Mouse (Mus musculus): ENCODE results near the gene Ankmy2. TPM values are rescaled to one million over a fixed set of nuclear protein-coding genes. Genes with fewer than 3 reads are reported as not detected.

Gene Ankmy2
- polyA plus RNA-seq (2014; fragmentation: Nextera tagmentation; extraction: Ambion mirVana): 32.0 and 34.0 TPM in 2 replicates

- peak within 1 kb of the TSS; percentile 79 for H3K27ac ChIP-seq (ENCODE audit: low read depth, low read length)
- no peaks in the 10 kb centered on the region for H3K9me3 ChIP-seq (ENCODE audit: control insufficient read depth, low read length)
- WGBS: under 1% methylated on average over 42 of the region's 42 CpGs
- peak within 1 kb of the TSS; percentile 71 for H3K4me2 ChIP-seq (replicated peaks; ENCODE audit: low read depth, low read length)
- DNase-seq (ENCODE audit: low spot score): peak; percentile 94
- ATAC-seq (ENCODE audit: low FRiP score): peak; percentile 99
- peak within 1 kb of the TSS; percentile 94 for H3K4me3 ChIP-seq (ENCODE audit: low read depth, low read length)
- H3K36me3 ChIP-seq (ENCODE audit: control insufficient read depth, insufficient read depth, low read length): no peaks in the 10 kb centered on the region
- H3K9ac ChIP-seq (ENCODE audit: low read depth, low read length): peak within 1 kb of the TSS; percentile 94
- H3K27me3 ChIP-seq (ENCODE audit: control insufficient read depth, insufficient read depth, low read length): no peaks in the 10 kb centered on the region
- H3K4me1 ChIP-seq (replicated peaks; ENCODE audit: control insufficient read depth, insufficient read depth, low read length): peaks cover 3% of the 10 kb centered on the region; the same call in 1 of the 2 replicates
Observed at GRCm38 (mm10) chr12:36156637-36157303, at the start of gene Ankmy2. Gene Ankmy2 (plus strand): TSS chr12:36157114.

- no peaks in the 10 kb centered on the region for H3K27me3 ChIP-seq (ENCODE audit: control insufficient read depth, insufficient read depth, low read length)
- no peaks in the 10 kb centered on the region for H3K9me3 ChIP-seq (ENCODE audit: control insufficient read depth, low read length)
- no peak overlapping the region for H3K27ac ChIP-seq (ENCODE audit: low read depth, low read length)
- no peak overlapping the region for H3K9ac ChIP-seq (ENCODE audit: low read depth, low read length)
- no peaks in the 10 kb centered on the region for H3K4me1 ChIP-seq (replicated peaks; ENCODE audit: control insufficient read depth, insufficient read depth, low read length)
- no peak overlapping the region for H3K4me2 ChIP-seq (replicated peaks; ENCODE audit: low read depth, low read length)
- ATAC-seq (ENCODE audit: low FRiP score): no peak
- peaks cover 24% of the 10 kb centered on the region for H3K36me3 ChIP-seq (ENCODE audit: control insufficient read depth, insufficient read depth, low read length)
- DNase-seq (ENCODE audit: low spot score): no peak
- 97% methylated on average over 5 of the region's 5 CpGs for WGBS
- no peak overlapping the region for H3K4me3 ChIP-seq (ENCODE audit: low read depth, low read length)
Observed at GRCm38 (mm10) chr12:36108442-36108841, 48.5 kb upstream of the Ankmy2 start.

GRCm38 (mm10) chr12:36110457-36110856 is 46.5 kb upstream of the Ankmy2 start:
- Histone ChIP-seq H3K9me3 (ENCODE audit: control insufficient read depth, low read length) (no peaks in the 10 kb centered on the region), H3K27ac (ENCODE audit: low read depth, low read length) (no peak overlapping the region), H3K9ac (ENCODE audit: low read depth, low read length) (no peak overlapping the region), H3K36me3 (ENCODE audit: control insufficient read depth, insufficient read depth, low read length) (peaks cover 18% of the 10 kb centered on the region), H3K27me3 (ENCODE audit: control insufficient read depth, insufficient read depth, low read length) (no peaks in the 10 kb centered on the region), H3K4me3 (ENCODE audit: low read depth, low read length) (no peak overlapping the region), H3K4me2 (replicated peaks; ENCODE audit: low read depth, low read length) (no peak overlapping the region), H3K4me1 (replicated peaks; ENCODE audit: control insufficient read depth, insufficient read depth, low read length) (no peaks in the 10 kb centered on the region)
- no peak for DNase-seq (ENCODE audit: low spot score)
- ATAC-seq (ENCODE audit: low FRiP score): no peak
- WGBS: 92% methylated on average over 5 of the region's 5 CpGs

DNA sequence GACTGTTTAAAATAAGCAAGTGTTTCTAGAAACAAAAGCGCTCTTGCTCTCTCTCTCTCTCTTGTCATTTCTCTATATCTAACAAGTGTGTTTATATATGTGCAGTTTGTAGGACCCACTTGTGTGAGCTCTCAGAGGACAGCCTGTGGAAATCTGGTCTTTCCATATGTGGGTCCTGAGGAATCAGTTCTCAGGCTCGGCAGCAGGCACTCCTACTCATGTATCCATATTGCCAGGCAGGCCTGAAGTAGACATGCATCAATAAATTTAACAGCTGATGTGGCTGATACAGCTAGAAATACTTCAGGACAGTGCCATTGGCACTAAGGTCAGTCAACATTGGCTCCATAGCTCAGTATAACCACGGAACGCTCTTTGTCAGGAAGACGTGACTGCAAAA is 45.8 kb upstream of the Ankmy2 start:
- WGBS: 92% methylated on average over 5 of the region's 5 CpGs
- Histone ChIP-seq H3K4me2 (replicated peaks; ENCODE audit: low read depth, low read length) (no peak overlapping the region), H3K27me3 (ENCODE audit: control insufficient read depth, insufficient read depth, low read length) (no peaks in the 10 kb centered on the region), H3K4me1 (replicated peaks; ENCODE audit: control insufficient read depth, insufficient read depth, low read length) (no peaks in the 10 kb centered on the region), H3K4me3 (ENCODE audit: low read depth, low read length) (no peak overlapping the region), H3K9ac (ENCODE audit: low read depth, low read length) (no peak overlapping the region), H3K27ac (ENCODE audit: low read depth, low read length) (no peak overlapping the region), H3K36me3 (ENCODE audit: control insufficient read depth, insufficient read depth, low read length) (peaks cover 18% of the 10 kb centered on the region), H3K9me3 (ENCODE audit: control insufficient read depth, low read length) (no peaks in the 10 kb centered on the region)
- DNase-seq (ENCODE audit: low spot score): no peak
- ATAC-seq (ENCODE audit: low FRiP score): no peak

DNA sequence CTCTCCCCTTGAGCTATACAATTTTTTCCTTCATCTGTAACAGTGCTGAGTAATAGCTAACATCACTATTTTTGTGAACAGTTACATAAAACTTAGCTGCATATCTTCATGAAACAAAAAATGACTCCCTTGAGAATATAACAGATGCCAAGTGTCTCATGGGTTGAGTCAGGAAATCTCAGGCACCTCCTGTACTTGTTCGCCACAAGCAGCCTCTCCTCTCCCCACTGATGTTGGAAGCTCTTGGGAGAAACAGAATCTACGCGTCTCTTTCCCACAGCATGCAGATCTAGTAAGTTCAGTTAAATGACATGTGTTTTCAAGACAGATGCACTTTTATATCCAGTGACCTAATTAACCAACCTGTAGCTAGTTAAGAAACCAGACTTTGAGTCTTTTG is 44.8 kb upstream of the Ankmy2 start:
- no peak overlapping the region for H3K4me3 ChIP-seq (ENCODE audit: low read depth, low read length)
- no peaks in the 10 kb centered on the region for H3K27me3 ChIP-seq (ENCODE audit: control insufficient read depth, insufficient read depth, low read length)
- no peak for ATAC-seq (ENCODE audit: low FRiP score)
- H3K36me3 ChIP-seq (ENCODE audit: control insufficient read depth, insufficient read depth, low read length): peaks cover 14% of the 10 kb centered on the region
- H3K4me2 ChIP-seq (replicated peaks; ENCODE audit: low read depth, low read length): no peak overlapping the region
- H3K9ac ChIP-seq (ENCODE audit: low read depth, low read length): no peak overlapping the region
- no peak for DNase-seq (ENCODE audit: low spot score)
- WGBS: 99% methylated on average over 3 of the region's 3 CpGs
- no peak overlapping the region for H3K27ac ChIP-seq (ENCODE audit: low read depth, low read length)
- H3K4me1 ChIP-seq (replicated peaks; ENCODE audit: control insufficient read depth, insufficient read depth, low read length): no peaks in the 10 kb centered on the region
- no peaks in the 10 kb centered on the region for H3K9me3 ChIP-seq (ENCODE audit: control insufficient read depth, low read length)

- H3K9ac ChIP-seq (ENCODE audit: low read depth, low read length): no peak overlapping the region
- DNase-seq (ENCODE audit: low spot score) (no peak), ATAC-seq (ENCODE audit: low FRiP score) (no peak)
- no peak overlapping the region for H3K27ac ChIP-seq (ENCODE audit: low read depth, low read length)
- H3K9me3 ChIP-seq (ENCODE audit: control insufficient read depth, low read length): no peaks in the 10 kb centered on the region
- H3K4me3 ChIP-seq (ENCODE audit: low read depth, low read length): no peak overlapping the region
- no peaks in the 10 kb centered on the region for H3K4me1 ChIP-seq (replicated peaks; ENCODE audit: control insufficient read depth, insufficient read depth, low read length)
- no peaks in the 10 kb centered on the region for H3K27me3 ChIP-seq (ENCODE audit: control insufficient read depth, insufficient read depth, low read length)
- H3K36me3 ChIP-seq (ENCODE audit: control insufficient read depth, insufficient read depth, low read length): peaks cover 8% of the 10 kb centered on the region; the same call in 1 of the 2 replicates
- 95% methylated on average over 6 of the region's 6 CpGs for WGBS
- H3K4me2 ChIP-seq (replicated peaks; ENCODE audit: low read depth, low read length): no peak overlapping the region
Observed at GRCm38 (mm10) chr12:36117161-36117560, 39.8 kb upstream of the Ankmy2 start.

DNA sequence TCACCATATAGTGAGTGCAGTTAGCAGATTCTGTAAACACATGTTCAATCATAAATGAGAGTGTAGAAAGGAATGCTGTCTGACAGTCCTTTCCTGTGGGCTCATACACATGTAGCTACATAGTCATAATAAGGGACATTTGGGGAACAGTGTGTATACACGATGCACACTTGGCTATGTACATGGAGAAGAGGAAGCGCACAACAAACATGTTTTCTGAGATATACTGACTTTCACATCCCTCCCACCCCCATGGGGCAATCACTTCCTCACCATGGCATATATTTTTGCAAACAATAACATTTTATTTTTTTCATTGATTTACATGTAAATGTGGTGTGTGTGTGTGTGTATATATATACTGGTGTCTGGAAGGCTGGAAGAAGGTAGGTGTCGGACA is 37.7 kb upstream of the Ankmy2 start:
- WGBS: 98% methylated on average over 3 of the region's 3 CpGs
- Histone ChIP-seq H3K4me1 (replicated peaks; ENCODE audit: control insufficient read depth, insufficient read depth, low read length) (no peaks in the 10 kb centered on the region), H3K36me3 (ENCODE audit: control insufficient read depth, insufficient read depth, low read length) (peaks cover 8% of the 10 kb centered on the region; the same call in 1 of the 2 replicates), H3K27me3 (ENCODE audit: control insufficient read depth, insufficient read depth, low read length) (no peaks in the 10 kb centered on the region), H3K27ac (ENCODE audit: low read depth, low read length) (no peak overlapping the region), H3K9ac (ENCODE audit: low read depth, low read length) (no peak overlapping the region), H3K9me3 (ENCODE audit: control insufficient read depth, low read length) (no peaks in the 10 kb centered on the region), H3K4me2 (replicated peaks; ENCODE audit: low read depth, low read length) (no peak overlapping the region), H3K4me3 (ENCODE audit: low read depth, low read length) (no peak overlapping the region)
- no peak for ATAC-seq (ENCODE audit: low FRiP score)
- no peak for DNase-seq (ENCODE audit: low spot score)

DNA sequence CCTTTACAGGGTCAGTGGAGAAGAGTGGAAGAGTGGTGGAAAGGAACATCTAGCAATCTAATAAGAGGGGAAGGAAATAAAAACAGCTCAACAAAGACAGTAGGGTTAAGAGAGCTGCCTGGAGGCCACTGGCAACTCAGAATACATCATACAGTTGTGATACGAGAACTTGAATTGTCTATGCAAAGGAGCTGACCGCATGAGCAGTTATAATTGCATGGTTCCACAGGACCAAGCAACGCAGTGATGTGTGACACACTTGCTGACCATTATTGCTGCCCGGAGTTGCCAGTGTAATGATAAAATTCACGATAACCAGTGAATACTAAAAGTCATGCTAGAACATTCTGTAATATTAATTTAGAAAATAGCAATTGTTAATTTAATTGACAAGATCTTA is 30.9 kb upstream of the Ankmy2 start:
- DNase-seq (ENCODE audit: low spot score) (no peak), ATAC-seq (ENCODE audit: low FRiP score) (no peak)
- Histone ChIP-seq H3K9ac (ENCODE audit: low read depth, low read length) (no peak overlapping the region), H3K27me3 (ENCODE audit: control insufficient read depth, insufficient read depth, low read length) (no peaks in the 10 kb centered on the region), H3K4me3 (ENCODE audit: low read depth, low read length) (no peak overlapping the region), H3K9me3 (ENCODE audit: control insufficient read depth, low read length) (no peaks in the 10 kb centered on the region), H3K36me3 (ENCODE audit: control insufficient read depth, insufficient read depth, low read length) (no peaks in the 10 kb centered on the region), H3K27ac (ENCODE audit: low read depth, low read length) (no peak overlapping the region), H3K4me2 (replicated peaks; ENCODE audit: low read depth, low read length) (no peak overlapping the region), H3K4me1 (replicated peaks; ENCODE audit: control insufficient read depth, insufficient read depth, low read length) (no peaks in the 10 kb centered on the region)
- 96% methylated on average over 5 of the region's 5 CpGs for WGBS

- 96% methylated on average over 5 of the region's 5 CpGs for WGBS
Observed at GRCm38 (mm10) chr12:36129826-36130225, 27.1 kb upstream of the Ankmy2 start.

More at GRCm38 (mm10) chr12:36129826-36130225, 27.1 kb upstream of the Ankmy2 start:
- H3K27me3 ChIP-seq (ENCODE audit: control insufficient read depth, insufficient read depth, low read length): no peaks in the 10 kb centered on the region
- no peaks in the 10 kb centered on the region for H3K4me1 ChIP-seq (replicated peaks; ENCODE audit: control insufficient read depth, insufficient read depth, low read length)
- H3K4me2 ChIP-seq (replicated peaks; ENCODE audit: low read depth, low read length): no peak overlapping the region
- ATAC-seq (ENCODE audit: low FRiP score) (no peak), DNase-seq (ENCODE audit: low spot score) (no peak)
- no peaks in the 10 kb centered on the region for H3K36me3 ChIP-seq (ENCODE audit: control insufficient read depth, insufficient read depth, low read length)
- H3K27ac ChIP-seq (ENCODE audit: low read depth, low read length): no peak overlapping the region
- H3K9me3 ChIP-seq (ENCODE audit: control insufficient read depth, low read length): no peaks in the 10 kb centered on the region
- no peak overlapping the region for H3K4me3 ChIP-seq (ENCODE audit: low read depth, low read length)
- H3K9ac ChIP-seq (ENCODE audit: low read depth, low read length): no peak overlapping the region

Measured in hindbrain, embryonic 11.5 days (tissue).